Mouse (Mus musculus): ENCODE measurements at regions not wholly inside any gene's neighbourhood (a gene's known extent, or its start where the extent isn't known, plus 50 kb on each side); places are given as distances from the start of the nearest gene placed in this dataset.

DNA sequence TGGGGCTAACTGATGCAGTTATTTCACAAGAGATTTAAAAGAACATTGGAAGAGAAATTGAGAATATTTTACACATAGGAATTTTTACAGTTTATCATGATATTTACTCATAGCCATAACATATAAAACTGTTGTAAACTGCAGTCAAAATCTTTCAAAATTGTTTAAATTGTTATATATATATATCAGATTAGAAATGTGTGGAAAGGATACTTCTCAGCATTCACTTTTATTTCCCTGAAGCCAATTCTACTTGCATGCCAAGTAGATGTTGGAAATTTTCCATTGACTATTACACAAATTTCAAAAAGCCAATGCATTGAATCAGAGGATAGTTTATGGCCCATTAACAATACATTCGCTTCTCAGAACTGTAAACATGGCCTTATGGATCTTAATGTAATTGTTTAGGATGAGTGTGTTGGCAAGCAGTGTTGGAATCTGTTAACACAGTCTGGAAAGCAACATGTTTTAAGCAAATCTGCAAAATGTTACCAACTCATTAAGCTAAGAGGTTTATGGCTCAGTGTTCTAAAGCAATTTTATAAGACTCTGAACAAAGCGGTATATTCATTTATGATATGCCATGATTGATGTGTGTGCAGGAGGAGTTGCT, 330.7 kb downstream of the Cox7c start:
- no peak for TF ChIP-seq CTCF (IDR thresholded peaks at IDR 0.05; ENCODE audit: low read depth, low read length)
- no peak for TF ChIP-seq POLR2A (IDR thresholded peaks at IDR 0.05; ENCODE audit: extremely low read depth, insufficient read depth, low read length)
